Mouse (Mus musculus): ENCODE data around the gene Tmem167.

- TF ChIP-seq POLR2A (IDR thresholded peaks at IDR 0.05; ENCODE audit: control insufficient read depth, extremely low read depth, insufficient read depth, low read length, poor library complexity): no peak
- no peak for TF ChIP-seq CTCF (IDR thresholded peaks at IDR 0.05; ENCODE audit: borderline replicate concordance, control insufficient read depth, extremely low read depth, insufficient read depth, low read length, poor library complexity)
Measured at GRCm38 (mm10) chr13:90170100-90170781, 81.3 kb downstream of the Tmem167 start.
